Mouse (Mus musculus) stomach, postnatal 0 days (tissue): ENCODE results near the gene Gatd1. TPM values are rescaled to one million over a fixed set of nuclear protein-coding genes. Genes with fewer than 3 reads are reported as not detected.

Experiments used
- ATAC-seq: fragments of 200-750 bp; cut with Nextera tagmentation; 2 replicates; pipeline ENCODE4 v1.8.0; 2017; ENCODE audit not compliant: low FRiP score, low TSS enrichment
- DNase-seq: peaks from one replicate; pipeline ENCODE4 v3.0.0-alpha.2; 2016; ENCODE audit warnings: low spot score
- H3K27ac ChIP-seq: fragments of 300-500 bp; sonication (generic); replicated peaks from 2 replicates; pipeline ENCODE4 v1.5.1; 2014; ENCODE audit warnings: mild to moderate bottlenecking, control low read depth
- H3K27me3 ChIP-seq: fragments of 300-500 bp; sonication (generic); 2 replicates; pipeline ENCODE4 v1.6.1; 2014; ENCODE audit warnings: low read length; ENCODE audit not compliant: control insufficient read depth, insufficient read depth
- H3K36me3 ChIP-seq: fragments of 300-500 bp; sonication (generic); 2 replicates; pipeline ENCODE4 v1.6.1; 2014; ENCODE audit warnings: low read length, mixed read lengths; ENCODE audit not compliant: control insufficient read depth, insufficient read depth
- H3K4me1 ChIP-seq: fragments of 300-500 bp; sonication (generic); replicated peaks from 2 replicates; pipeline ENCODE4 v1.6.1; 2014; ENCODE audit warnings: antibody characterized with exemption; ENCODE audit not compliant: control insufficient read depth, insufficient read depth
- H3K4me2 ChIP-seq: fragments of 300-500 bp; sonication (generic); replicated peaks from 2 replicates; pipeline ENCODE4 v1.6.1; 2014; ENCODE audit warnings: low read depth, mild to moderate bottlenecking, control low read depth, moderate library complexity
- H3K4me3 ChIP-seq: fragments of 300-500 bp; sonication (generic); 2 replicates; pipeline ENCODE4 v1.5.1; 2014; ENCODE audit warnings: low read depth, low read length, control low read depth
- H3K9ac ChIP-seq: fragments of 300-500 bp; sonication (generic); 2 replicates; pipeline ENCODE4 v1.6.1; 2014; ENCODE audit warnings: mild to moderate bottlenecking, low read length, control low read depth, mixed read lengths
- H3K9me3 ChIP-seq: fragments of 300-500 bp; sonication (generic); 2 replicates; pipeline ENCODE4 v1.6.1; 2016; ENCODE audit warnings: low read length; ENCODE audit not compliant: control insufficient read depth
- CTCF ChIP-seq: IDR thresholded peaks from 2 replicates; pipeline ENCODE4 v1.5.1; 2016; ENCODE audit warnings: antibody characterized with exemption, low read depth, mild to moderate bottlenecking, moderate library complexity
- EP300 ChIP-seq: optimal IDR thresholded peaks from 2 replicates; pipeline ENCODE3; 2016; ENCODE audit warnings: antibody characterized with exemption
- WGBS: fragments of 180-500 bp; shearing (Covaris S2); extraction: QIAGEN DNeasy Blood & Tissue Kit; methylation state at CpG from one replicate; pipeline ENCODE4 v1.1.7; 2014; 5-methylcytosine and 5-hydroxymethylcytosine counted together
- polyA plus RNA-seq: library from polyadenylated mRNA; unstranded; fragments of >200 nt; fragmentation: Nextera tagmentation; extraction: Ambion mirVana; gene quantifications from 2 replicates; pipeline ENCODE4 v1.2.1, GENCODE M21; 2015

The Gatd1 gene
- polyA plus RNA-seq, 1 experiment from 2014 or later, result 33.8 TPM

GRCm38 (mm10) chr7:141443828-141444237, 29.9 kb upstream of the Gatd1 start, which contains the start of gene Pidd1:
Pidd1 (minus strand) TSS chr7:141444025.
- H3K4me1 ChIP-seq, result peaks cover 4% of the 10 kb centered on the region; the same call in 1 of the 2 replicates
- H3K9ac ChIP-seq, result peak within 1 kb of the TSS; percentile 53
- H3K27me3 ChIP-seq, result no peaks in the 10 kb centered on the region
- peak within 1 kb of the TSS; percentile 78 for H3K4me2 ChIP-seq
- ATAC-seq (peak; percentile 69), DNase-seq (peak; percentile 88)
- peaks cover 4% of the 10 kb centered on the region; the same call in 1 of the 2 replicates for H3K36me3 ChIP-seq
- H3K27ac ChIP-seq, result peak within 1 kb of the TSS; percentile 61; the same call in 1 of the 2 replicates
- TF ChIP-seq CTCF (no peak), EP300 (no peak)
- no peaks in the 10 kb centered on the region for H3K9me3 ChIP-seq
- WGBS, result under 1% methylated on average over 25 of the region's 25 CpGs
- H3K4me3 ChIP-seq, result peak within 1 kb of the TSS; percentile 46

GRCm38 (mm10) chr7:141443081-141443821, 29.3 kb upstream of the Gatd1 start:
- DNase-seq (no peak), ATAC-seq (no peak)
- Histone ChIP-seq H3K4me2 (peak overlapping the region; percentile 78), H3K27me3 (no peaks in the 10 kb centered on the region), H3K36me3 (no peaks in the 10 kb centered on the region), H3K4me3 (peak overlapping the region; percentile 46), H3K9ac (peak overlapping the region; percentile 53), H3K9me3 (no peaks in the 10 kb centered on the region), H3K4me1 (peaks cover 4% of the 10 kb centered on the region; the same call in 1 of the 2 replicates), H3K27ac (peak overlapping the region; percentile 61; the same call in 1 of the 2 replicates)
- 13% methylated on average over 12 of the region's 12 CpGs for WGBS
- TF ChIP-seq CTCF (peak; percentile 64), EP300 (no peak)

GRCm38 (mm10) chr7:141442199-141442598, 28.3 kb upstream of the Gatd1 start:
- Histone ChIP-seq H3K36me3 (no peaks in the 10 kb centered on the region), H3K9ac (no peak overlapping the region), H3K4me1 (peaks cover 4% of the 10 kb centered on the region; the same call in 1 of the 2 replicates), H3K9me3 (no peaks in the 10 kb centered on the region), H3K27me3 (no peaks in the 10 kb centered on the region), H3K4me3 (no peak overlapping the region), H3K27ac (no peak overlapping the region), H3K4me2 (no peak overlapping the region)
- TF ChIP-seq CTCF, result no peak
- TF ChIP-seq EP300, result no peak
- ATAC-seq, result no peak
- WGBS, result 91% methylated on average over 13 of the region's 13 CpGs
- DNase-seq, result no peak

- no peaks in the 10 kb centered on the region for H3K36me3 ChIP-seq
- peaks cover 7% of the 10 kb centered on the region; the same call in 1 of the 2 replicates for H3K4me1 ChIP-seq
- H3K9ac ChIP-seq, result no peak overlapping the region
- 90% methylated on average over 9 of the region's 9 CpGs for WGBS
- H3K4me3 ChIP-seq, result no peak overlapping the region
- no peaks in the 10 kb centered on the region for H3K27me3 ChIP-seq
- no peak for DNase-seq
- ATAC-seq, result no peak
- no peaks in the 10 kb centered on the region for H3K9me3 ChIP-seq
- H3K4me2 ChIP-seq, result no peak overlapping the region
- no peak overlapping the region for H3K27ac ChIP-seq
- TF ChIP-seq EP300 (no peak), CTCF (no peak)
Observed at GRCm38 (mm10) chr7:141441460-141441859, 27.5 kb upstream of the Gatd1 start.

GRCm38 (mm10) chr7:141440613-141441012, 26.7 kb upstream of the Gatd1 start:
- Histone ChIP-seq H3K9me3 (no peaks in the 10 kb centered on the region), H3K4me2 (no peak overlapping the region), H3K27me3 (no peaks in the 10 kb centered on the region), H3K36me3 (no peaks in the 10 kb centered on the region), H3K4me1 (peaks cover 9% of the 10 kb centered on the region), H3K9ac (no peak overlapping the region), H3K4me3 (no peak overlapping the region), H3K27ac (no peak overlapping the region)
- TF ChIP-seq CTCF (peak; percentile 87), EP300 (no peak)
- 28% methylated on average over 6 of the region's 6 CpGs for WGBS
- ATAC-seq, result no peak
- DNase-seq, result peak; percentile 68

GRCm38 (mm10) chr7:141439811-141440210, 25.9 kb upstream of the Gatd1 start:
- 95% methylated on average over 11 of the region's 11 CpGs for whole genome bisulfite sequencing
- Histone ChIP-seq H3K9me3 (no peaks in the 10 kb centered on the region), H3K4me2 (no peak overlapping the region), H3K27ac (no peak overlapping the region), H3K4me3 (no peak overlapping the region), H3K4me1 (peaks cover 9% of the 10 kb centered on the region), H3K9ac (no peak overlapping the region), H3K36me3 (no peaks in the 10 kb centered on the region), H3K27me3 (no peaks in the 10 kb centered on the region)
- DNase-seq (no peak), ATAC-seq (no peak)
- TF ChIP-seq EP300, result no peak
- TF ChIP-seq CTCF, result no peak
